Mouse (Mus musculus) heart, embryonic 16.5 days (tissue): ENCODE results near the gene Fryl. TPM values are rescaled to one million over a fixed set of nuclear protein-coding genes. Genes with fewer than 3 reads are reported as not detected.

Experiments used
- ATAC-seq: fragments of 200-750 bp; cut with Nextera tagmentation; replicated peaks from 2 replicates; pipeline ENCODE4 v1.8.0; 2017; ENCODE audit warnings: moderate number of reproducible peaks; ENCODE audit not compliant: insufficient read depth, low FRiP score; ENCODE audit errors: extremely low read depth
- H3K27ac ChIP-seq: fragments of 300-500 bp; sonication (generic); 2 replicates; pipeline ENCODE4 v1.5.1; 2014; ENCODE audit warnings: mild to moderate bottlenecking, low read length, control low read depth, moderate library complexity
- H3K27me3 ChIP-seq: fragments of 300-500 bp; sonication (generic); 2 replicates; pipeline ENCODE4 v1.6.1; 2014; ENCODE audit warnings: low read length, mixed read lengths; ENCODE audit not compliant: control insufficient read depth, insufficient read depth
- H3K36me3 ChIP-seq: fragments of 300-500 bp; sonication (generic); 2 replicates; pipeline ENCODE4 v1.6.1; 2014; ENCODE audit not compliant: control insufficient read depth, insufficient read depth
- H3K4me1 ChIP-seq: fragments of 300-500 bp; sonication (generic); 2 replicates; pipeline ENCODE4 v1.6.1; 2014; ENCODE audit warnings: low read length, mixed read lengths; ENCODE audit not compliant: control insufficient read depth, insufficient read depth
- H3K4me2 ChIP-seq: fragments of 300-500 bp; sonication (generic); 2 replicates; pipeline ENCODE4 v1.6.1; 2014; ENCODE audit warnings: low read depth, mild to moderate bottlenecking, control low read depth, low read length
- H3K4me3 ChIP-seq: fragments of 300-500 bp; sonication (generic); 2 replicates; pipeline ENCODE4 v1.5.1; 2014; ENCODE audit warnings: mild to moderate bottlenecking, control low read depth, low read length
- H3K9ac ChIP-seq: fragments of 300-500 bp; sonication (generic); 2 replicates; pipeline ENCODE4 v1.6.1; 2014; ENCODE audit warnings: low read length, control low read depth
- H3K9me3 ChIP-seq: fragments of 300-500 bp; sonication (generic); replicated peaks from 2 replicates; pipeline ENCODE4 v1.6.1; 2016; ENCODE audit warnings: low read length; ENCODE audit not compliant: control insufficient read depth
- WGBS: fragments of 180-500 bp; shearing (Covaris S2); extraction: QIAGEN DNeasy Blood & Tissue Kit; methylation state at CpG from one replicate; pipeline ENCODE4 v1.1.7; 2014; 5-methylcytosine and 5-hydroxymethylcytosine counted together
- polyA plus RNA-seq: library from polyadenylated mRNA; unstranded; fragments of >200 nt; fragmentation: Nextera tagmentation; extraction: Ambion mirVana; gene quantifications from 2 replicates; pipeline ENCODE4 v1.2.1, GENCODE M21; 2015

Gene Fryl
- polyA plus RNA-seq, 1 experiment from 2014 or later = 25.5 TPM

DNA sequence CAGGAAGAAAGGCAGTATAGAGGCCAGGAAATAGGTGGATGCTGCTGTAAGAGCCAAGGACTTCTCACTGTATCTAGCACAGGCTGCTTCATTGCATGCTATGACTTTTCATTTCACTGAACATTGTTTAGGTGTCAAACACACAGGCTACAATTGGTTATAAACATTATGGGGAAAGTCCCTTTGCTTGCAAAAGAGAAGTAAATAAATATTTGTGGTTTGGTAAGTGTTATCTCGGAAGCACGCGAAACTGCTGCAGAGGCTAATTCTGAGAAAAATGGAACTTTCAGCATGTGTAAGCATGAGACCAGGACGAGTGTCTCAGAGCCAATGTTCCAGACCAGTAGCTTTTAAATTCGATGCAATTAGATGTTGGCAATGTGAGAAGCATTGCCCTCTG, 30.2 kb upstream of the Fryl start:
- ATAC-seq = no peak
- Histone ChIP-seq H3K4me2 (no peak overlapping the region), H3K9me3 (no peaks in the 10 kb centered on the region), H3K27ac (no peak overlapping the region), H3K27me3 (no peaks in the 10 kb centered on the region), H3K4me1 (no peaks in the 10 kb centered on the region), H3K36me3 (no peaks in the 10 kb centered on the region), H3K9ac (no peak overlapping the region), H3K4me3 (no peak overlapping the region)
- WGBS = 69% methylated on average over 5 of the region's 5 CpGs

- Histone ChIP-seq H3K36me3 (no peaks in the 10 kb centered on the region), H3K4me1 (peaks cover under 1% of the 10 kb centered on the region; the same call in 1 of the 2 replicates), H3K9ac (no peak overlapping the region), H3K9me3 (no peaks in the 10 kb centered on the region), H3K4me2 (no peak overlapping the region), H3K27ac (no peak overlapping the region), H3K27me3 (no peaks in the 10 kb centered on the region), H3K4me3 (no peak overlapping the region)
- 73% methylated on average over 3 of the region's 3 CpGs for WGBS
- no peak for ATAC-seq
These were observed 29.1 kb upstream of the Fryl start for GRCm38 (mm10) chr5:73285470-73285978.

- no peaks in the 10 kb centered on the region for H3K36me3 ChIP-seq
- no peaks in the 10 kb centered on the region for H3K27me3 ChIP-seq
- no peak overlapping the region for H3K4me2 ChIP-seq
- H3K9ac ChIP-seq = no peak overlapping the region
- H3K4me3 ChIP-seq = no peak overlapping the region
- no peak for ATAC-seq
- H3K4me1 ChIP-seq = peaks cover 6% of the 10 kb centered on the region
- H3K27ac ChIP-seq = no peak overlapping the region
- H3K9me3 ChIP-seq = no peaks in the 10 kb centered on the region
These were observed 27.6 kb upstream of the Fryl start for GRCm38 (mm10) chr5:73284046-73284445.

GRCm38 (mm10) chr5:73280567-73280850, 24.1 kb upstream of the Fryl start:
- Histone ChIP-seq H3K4me3 (no peak overlapping the region), H3K9ac (no peak overlapping the region), H3K36me3 (no peaks in the 10 kb centered on the region), H3K9me3 (no peaks in the 10 kb centered on the region), H3K4me1 (peaks cover 6% of the 10 kb centered on the region), H3K27me3 (no peaks in the 10 kb centered on the region), H3K4me2 (no peak overlapping the region), H3K27ac (peak overlapping the region; percentile 48; the same call in 1 of the 2 replicates)
- no peak for ATAC-seq
- WGBS = 66% methylated on average over 4 of the region's 4 CpGs

DNA sequence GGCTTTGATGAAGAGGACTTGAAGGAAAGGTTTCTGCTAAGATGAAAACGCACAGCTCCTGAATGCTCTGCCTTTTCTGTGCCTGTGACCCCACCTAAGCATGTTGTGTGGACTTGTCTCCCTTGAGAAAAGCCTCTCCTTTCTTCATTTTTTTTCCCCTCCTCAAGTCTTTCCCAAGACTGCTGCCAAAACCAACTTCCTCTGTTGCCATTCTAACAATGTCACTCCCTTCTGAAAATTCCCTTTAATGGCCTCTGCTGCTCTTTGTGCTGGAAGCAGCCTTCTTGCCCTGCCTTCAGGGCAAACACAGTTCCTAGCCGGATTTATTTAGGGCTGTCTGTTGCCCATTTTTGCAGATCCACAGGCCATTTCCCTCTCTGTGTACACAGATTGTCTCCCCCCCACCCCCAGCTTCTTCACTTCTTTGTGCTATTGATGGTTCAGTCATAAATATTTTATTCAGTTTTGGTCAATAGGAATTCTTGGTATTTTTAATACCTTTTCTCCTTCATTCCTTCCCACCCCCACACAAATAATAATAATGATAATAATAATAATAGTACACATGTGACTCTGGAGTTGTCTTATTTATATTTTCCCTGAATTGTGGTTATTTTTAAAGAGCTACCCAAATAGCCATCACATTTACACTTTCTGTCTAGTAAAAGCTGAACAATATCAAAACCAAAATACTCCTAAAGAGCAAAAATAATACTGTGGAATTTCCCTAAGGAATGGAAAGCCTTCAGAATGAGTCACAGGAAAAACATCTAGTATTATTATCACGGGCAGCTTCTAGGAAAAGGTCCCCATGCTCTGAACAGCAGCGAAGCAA, 23.5 kb upstream of the Fryl start:
- no peaks in the 10 kb centered on the region for H3K36me3 ChIP-seq
- ATAC-seq = no peak; the same call in 1 of the 2 replicates
- 31% methylated on average over 4 of the region's 4 CpGs for WGBS
- no peaks in the 10 kb centered on the region for H3K9me3 ChIP-seq
- peak overlapping the region; percentile 59 for H3K27ac ChIP-seq
- H3K4me2 ChIP-seq = no peak overlapping the region
- no peaks in the 10 kb centered on the region for H3K27me3 ChIP-seq
- peaks cover 6% of the 10 kb centered on the region for H3K4me1 ChIP-seq
- no peak overlapping the region for H3K4me3 ChIP-seq
- no peak overlapping the region for H3K9ac ChIP-seq

- Histone ChIP-seq H3K4me2 (no peak overlapping the region), H3K9ac (no peak overlapping the region), H3K4me1 (peaks cover 6% of the 10 kb centered on the region), H3K36me3 (no peaks in the 10 kb centered on the region), H3K27me3 (no peaks in the 10 kb centered on the region), H3K9me3 (no peaks in the 10 kb centered on the region), H3K4me3 (no peak overlapping the region), H3K27ac (peak overlapping the region; percentile 59)
- no peak; the same call in 1 of the 2 replicates for ATAC-seq
- WGBS = 51% methylated on average over 10 of the region's 10 CpGs
These were observed 22.8 kb upstream of the Fryl start for GRCm38 (mm10) chr5:73279190-73279589.

- no peak overlapping the region for H3K27ac ChIP-seq
- H3K9ac ChIP-seq = no peak overlapping the region
These were observed 18.5 kb upstream of the Fryl start for GRCm38 (mm10) chr5:73274941-73275340.

GRCm38 (mm10) chr5:73273171-73273570, 16.8 kb upstream of the Fryl start:
- H3K27ac ChIP-seq = peak overlapping the region; percentile 15; the same call in 1 of the 2 replicates
- H3K9ac ChIP-seq = no peak overlapping the region
- H3K4me1 ChIP-seq = peaks cover 22% of the 10 kb centered on the region
- WGBS = 84% methylated on average over 4 of the region's 4 CpGs
- no peaks in the 10 kb centered on the region for H3K9me3 ChIP-seq
- 0 out of 2 replicates have a peak overlapping the region, but pooled peaks have one; percentile 11 for H3K4me2 ChIP-seq
- no peak overlapping the region for H3K4me3 ChIP-seq
- no peaks in the 10 kb centered on the region for H3K36me3 ChIP-seq
- no peak for ATAC-seq
- no peaks in the 10 kb centered on the region for H3K27me3 ChIP-seq

More at GRCm38 (mm10) chr5:73274941-73275340, 18.5 kb upstream of the Fryl start:
- Histone ChIP-seq H3K9me3 (no peaks in the 10 kb centered on the region), H3K4me2 (no peak overlapping the region), H3K36me3 (no peaks in the 10 kb centered on the region), H3K4me3 (no peak overlapping the region), H3K27me3 (no peaks in the 10 kb centered on the region), H3K4me1 (peaks cover 23% of the 10 kb centered on the region)
- WGBS = 82% methylated on average over 2 of the region's 2 CpGs
- ATAC-seq = no peak

DNA sequence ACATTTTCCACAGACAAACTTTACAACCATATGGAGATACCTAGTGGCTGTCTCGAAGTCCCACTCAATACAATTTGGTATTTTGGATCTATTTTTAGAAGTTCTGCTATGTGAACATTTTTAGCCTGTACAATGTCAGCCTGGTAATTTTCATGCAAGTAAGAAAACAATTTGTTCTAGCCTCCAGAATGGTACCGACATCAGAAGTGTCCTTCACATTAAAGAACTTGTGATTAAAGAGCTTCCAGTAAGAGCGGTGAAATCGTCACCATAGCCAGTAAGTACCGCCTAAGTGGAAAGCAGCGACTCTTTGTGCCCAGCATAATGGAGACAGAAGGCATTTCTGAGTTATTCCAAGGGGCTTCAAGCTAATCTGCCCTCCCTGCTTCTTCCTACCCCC, 14.2 kb upstream of the Fryl start:
- H3K4me3 ChIP-seq = no peak overlapping the region
- no peak overlapping the region for H3K9ac ChIP-seq
- H3K9me3 ChIP-seq = 0 out of 2 replicates have a peak, but pooled peaks cover 3% of the 10 kb centered on the region
- no peaks in the 10 kb centered on the region for H3K27me3 ChIP-seq
- 33% methylated on average over 6 of the region's 6 CpGs for WGBS
- peak overlapping the region; percentile 72 for H3K27ac ChIP-seq
- H3K36me3 ChIP-seq = no peaks in the 10 kb centered on the region
- ATAC-seq = no peak
- H3K4me2 ChIP-seq = peak overlapping the region; percentile 26; the same call in 1 of the 2 replicates
- peaks cover 22% of the 10 kb centered on the region for H3K4me1 ChIP-seq
